Mouse (Mus musculus): ENCODE results near the gene Plac9a. TPM values are rescaled to one million over a fixed set of nuclear protein-coding genes. Genes with fewer than 3 reads are reported as not detected.
"Not testable (repeated sequence)": the region's sequence is repeated elsewhere in the genome, so short reads cannot be mapped to it uniquely, and the experiment has no call there.

Plac9a gene
- 0.24 TPM in 1 of 2 replicates, not detected in the other for polyA plus RNA-seq (2016; fragmentation: Nextera tagmentation; extraction: Ambion mirVana)

DNA sequence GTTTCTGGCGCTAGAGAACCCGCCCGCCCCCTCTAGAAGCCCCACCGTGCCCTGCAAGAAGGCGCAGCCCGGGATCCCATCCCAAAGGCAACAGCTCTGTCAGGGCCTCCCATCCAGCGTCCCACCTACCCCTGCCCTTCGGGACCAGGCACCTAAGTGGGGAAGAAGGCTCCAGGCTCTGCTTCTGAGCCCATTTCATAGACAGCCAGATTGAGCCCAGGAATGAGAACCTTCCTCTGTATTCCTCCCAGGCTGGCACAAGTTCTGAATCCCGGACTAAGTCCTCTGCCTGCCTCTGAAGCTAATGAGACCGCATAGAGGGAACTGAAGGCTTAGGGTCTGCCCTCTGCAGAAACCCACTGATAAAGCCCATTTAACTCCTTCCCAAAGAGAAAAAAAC is at the start of gene Plac9a:
Gene Plac9a, minus strand, starts transcription at position 101 of the 400 bp plus-strand sequence.
- not testable (repeated sequence) for H3K9ac ChIP-seq; H3K27ac ChIP-seq; H3K9me3 ChIP-seq; H3K4me1 ChIP-seq; H3K27me3 ChIP-seq; H3K36me3 ChIP-seq; H3K4me2 ChIP-seq (replicated peaks); ATAC-seq (ENCODE audit: insufficient number of reproducible peaks, insufficient read depth, low FRiP score, low TSS enrichment); H3K4me3 ChIP-seq
- WGBS: no CpG with 5 or more reads among the region's 10 CpGs

GRCm38 (mm10) chr14:25938004-25938403 is 35.1 kb upstream of the Plac9a start, which contains the start of gene Cphx1:
Gene Cphx1, plus strand, starts transcription at chr14:25938304.
- H3K9me3 ChIP-seq; H3K27me3 ChIP-seq; ATAC-seq (ENCODE audit: insufficient number of reproducible peaks, insufficient read depth, low FRiP score, low TSS enrichment); H3K27ac ChIP-seq; H3K4me1 ChIP-seq; H3K36me3 ChIP-seq; H3K4me3 ChIP-seq; H3K9ac ChIP-seq; H3K4me2 ChIP-seq (replicated peaks): not testable (repeated sequence)
- no CpG with 5 or more reads among the region's 8 CpGs for WGBS

DNA sequence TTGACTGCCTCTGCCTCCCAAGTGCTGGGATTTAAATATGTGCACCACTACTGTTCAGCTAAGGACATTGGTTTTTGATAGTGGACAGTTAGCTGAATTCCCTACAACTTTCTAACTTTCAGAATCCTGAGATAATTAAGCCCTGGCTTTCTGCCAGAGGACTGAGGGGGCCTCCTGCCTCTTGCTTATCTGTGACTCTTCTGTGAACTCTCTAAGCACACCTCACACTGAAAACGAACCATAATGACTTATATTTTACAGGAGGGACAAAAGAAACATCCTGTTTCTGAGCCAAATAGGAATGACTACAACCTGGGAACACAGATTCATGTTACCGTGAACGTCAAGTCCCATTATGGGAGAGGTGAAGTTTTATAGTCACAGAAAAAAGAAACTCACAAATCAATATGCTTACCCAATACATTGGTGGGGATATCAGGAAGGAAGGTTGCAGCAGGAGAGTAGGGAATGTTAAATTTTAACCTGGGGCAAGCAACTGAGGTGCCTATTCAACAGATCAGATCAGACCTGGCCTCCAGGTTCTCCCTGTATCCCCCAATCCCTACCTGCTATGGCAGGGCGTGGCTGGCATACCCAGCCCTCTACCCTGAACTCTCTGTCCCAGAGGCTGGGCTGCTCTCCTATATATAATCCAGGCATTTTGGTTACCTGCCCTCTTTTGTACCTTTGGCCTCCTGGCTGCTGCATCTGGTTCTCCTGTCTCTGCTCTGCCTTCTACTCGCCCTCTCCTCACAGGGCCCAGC is 34.1 kb upstream of the Plac9a start:
- WGBS: no CpG with 5 or more reads among the region's 5 CpGs
- not testable (repeated sequence) for ATAC-seq (ENCODE audit: insufficient number of reproducible peaks, insufficient read depth, low FRiP score, low TSS enrichment)

GRCm38 (mm10) chr14:25927562-25927881 is 24.6 kb upstream of the Plac9a start, which contains the start of gene Tmem254a:
Gene Tmem254a, minus strand, starts transcription at chr14:25927672.
- not testable (repeated sequence) for ATAC-seq (ENCODE audit: insufficient number of reproducible peaks, insufficient read depth, low FRiP score, low TSS enrichment); H3K9ac ChIP-seq; H3K36me3 ChIP-seq; H3K4me1 ChIP-seq; H3K27me3 ChIP-seq; H3K4me2 ChIP-seq (replicated peaks); H3K4me3 ChIP-seq; H3K9me3 ChIP-seq; H3K27ac ChIP-seq
- no CpG with 5 or more reads among the region's 10 CpGs for WGBS

More for the DNA sequence above, 34.1 kb upstream of the Plac9a start:
- H3K9ac ChIP-seq; H3K36me3 ChIP-seq; H3K4me3 ChIP-seq; H3K27me3 ChIP-seq; H3K27ac ChIP-seq; H3K9me3 ChIP-seq; H3K4me2 ChIP-seq (replicated peaks); H3K4me1 ChIP-seq: not testable (repeated sequence)

GRCm38 (mm10) chr14:25926814-25927561 is 24.1 kb upstream of the Plac9a start:
- H3K4me3 ChIP-seq; H3K4me2 ChIP-seq (replicated peaks); H3K4me1 ChIP-seq; H3K36me3 ChIP-seq; H3K9me3 ChIP-seq; ATAC-seq (ENCODE audit: insufficient number of reproducible peaks, insufficient read depth, low FRiP score, low TSS enrichment); H3K9ac ChIP-seq; H3K27me3 ChIP-seq; H3K27ac ChIP-seq: not testable (repeated sequence)
- no CpG with 5 or more reads among the region's 44 CpGs for WGBS

- no CpG with 5 or more reads among the region's 5 CpGs for WGBS
- not testable (repeated sequence) for H3K4me3 ChIP-seq; H3K9me3 ChIP-seq; H3K4me1 ChIP-seq; H3K9ac ChIP-seq; H3K36me3 ChIP-seq; H3K27me3 ChIP-seq; H3K27ac ChIP-seq; H3K4me2 ChIP-seq (replicated peaks); ATAC-seq (ENCODE audit: insufficient number of reproducible peaks, insufficient read depth, low FRiP score, low TSS enrichment)
These were observed 15.7 kb upstream of the Plac9a start for GRCm38 (mm10) chr14:25918427-25919170.

DNA sequence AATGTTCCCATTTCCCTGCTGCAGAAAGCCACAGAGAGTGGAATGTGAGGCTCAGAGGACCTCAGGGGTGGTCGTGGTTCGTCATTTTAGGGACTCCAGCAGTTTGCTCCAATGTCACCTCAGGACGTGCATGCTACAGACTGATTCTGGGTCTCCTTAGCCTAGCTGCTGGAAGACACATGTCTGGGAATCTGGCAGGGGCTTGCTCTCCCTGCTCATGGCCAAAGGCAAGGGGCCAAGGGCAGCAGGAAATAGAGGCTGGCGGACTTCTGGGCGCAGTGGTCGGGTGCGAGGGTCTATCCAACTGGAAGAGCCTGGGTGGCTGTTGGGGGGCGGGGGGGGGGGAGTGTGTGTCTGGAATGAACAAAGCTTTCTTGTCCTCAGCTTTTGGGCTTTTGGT is 6.1 kb upstream of the Plac9a start:
- WGBS: no CpG with 5 or more reads among the region's 8 CpGs
- H3K27me3 ChIP-seq; H3K9ac ChIP-seq; ATAC-seq (ENCODE audit: insufficient number of reproducible peaks, insufficient read depth, low FRiP score, low TSS enrichment); H3K36me3 ChIP-seq; H3K4me2 ChIP-seq (replicated peaks); H3K27ac ChIP-seq; H3K4me1 ChIP-seq; H3K4me3 ChIP-seq; H3K9me3 ChIP-seq: not testable (repeated sequence)

GRCm38 (mm10) chr14:25907272-25907671 is 4.4 kb upstream of the Plac9a start:
- H3K9ac ChIP-seq; H3K9me3 ChIP-seq; H3K36me3 ChIP-seq; H3K4me2 ChIP-seq (replicated peaks); H3K27ac ChIP-seq; H3K4me1 ChIP-seq; ATAC-seq (ENCODE audit: insufficient number of reproducible peaks, insufficient read depth, low FRiP score, low TSS enrichment); H3K4me3 ChIP-seq; H3K27me3 ChIP-seq: not testable (repeated sequence)
- no CpG with 5 or more reads among the region's 9 CpGs for WGBS

DNA sequence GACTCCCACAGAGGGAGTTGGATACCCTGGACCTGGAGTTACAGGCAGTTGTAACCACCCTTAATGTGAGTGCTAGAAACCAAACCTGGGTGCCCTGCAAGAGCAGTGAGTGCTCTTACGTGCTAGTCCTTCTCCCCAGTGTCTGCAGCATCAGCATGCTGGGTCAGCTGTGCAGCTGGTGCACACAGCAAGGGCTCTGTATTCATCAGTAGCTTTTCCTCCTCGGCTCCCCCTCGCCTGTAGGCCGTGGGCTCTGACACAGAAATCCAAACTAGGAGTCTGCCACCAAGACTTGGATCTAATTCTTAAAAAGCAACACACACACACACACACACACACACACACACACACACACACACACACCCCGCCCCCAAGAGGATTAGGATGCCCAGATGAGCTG is 2.3 kb upstream of the Plac9a start:
- ATAC-seq (ENCODE audit: insufficient number of reproducible peaks, insufficient read depth, low FRiP score, low TSS enrichment); H3K36me3 ChIP-seq; H3K4me3 ChIP-seq; H3K27ac ChIP-seq; H3K27me3 ChIP-seq; H3K4me1 ChIP-seq; H3K9ac ChIP-seq; H3K4me2 ChIP-seq (replicated peaks); H3K9me3 ChIP-seq: not testable (repeated sequence)
- 40% methylated on average over 1 of the region's 5 CpGs for WGBS

- not testable (repeated sequence) for H3K27ac ChIP-seq; H3K9ac ChIP-seq; H3K4me3 ChIP-seq; H3K4me2 ChIP-seq (replicated peaks); ATAC-seq (ENCODE audit: insufficient number of reproducible peaks, insufficient read depth, low FRiP score, low TSS enrichment); H3K27me3 ChIP-seq; H3K4me1 ChIP-seq; H3K36me3 ChIP-seq; H3K9me3 ChIP-seq
- no CpG with 5 or more reads among the region's 7 CpGs for WGBS
These were observed 7.2 kb downstream of the Plac9a start for GRCm38 (mm10) chr14:25895686-25896085.

- not testable (repeated sequence) for H3K9ac ChIP-seq; H3K4me2 ChIP-seq (replicated peaks); H3K9me3 ChIP-seq; H3K27ac ChIP-seq; H3K4me1 ChIP-seq; ATAC-seq (ENCODE audit: insufficient number of reproducible peaks, insufficient read depth, low FRiP score, low TSS enrichment); H3K27me3 ChIP-seq; H3K4me3 ChIP-seq; H3K36me3 ChIP-seq
- no CpG with 5 or more reads among the region's 3 CpGs for WGBS
These were observed 8.3 kb downstream of the Plac9a start for GRCm38 (mm10) chr14:25894566-25894965.

DNA sequence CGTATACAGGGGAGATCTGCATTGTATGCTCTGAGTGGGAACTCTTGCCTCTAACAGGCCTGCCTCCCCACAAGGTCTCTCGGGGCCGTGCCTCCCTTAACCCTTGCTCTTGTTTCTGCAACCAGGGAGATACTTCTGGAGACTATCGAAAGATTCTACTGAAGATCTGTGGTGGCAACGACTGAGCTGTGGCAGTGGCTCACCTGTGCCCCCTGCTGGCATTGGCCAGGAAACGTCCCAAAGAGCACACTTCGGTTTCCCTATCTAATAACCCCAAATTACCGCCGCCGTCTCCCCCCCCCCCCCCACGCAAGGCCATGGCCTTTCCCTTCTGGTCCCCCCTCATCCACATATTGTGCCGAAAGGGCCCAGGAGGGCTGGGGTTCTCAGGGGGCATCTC is 17.0 kb downstream of the Plac9a start:
- not testable (repeated sequence) for H3K9ac ChIP-seq; ATAC-seq (ENCODE audit: insufficient number of reproducible peaks, insufficient read depth, low FRiP score, low TSS enrichment); H3K4me2 ChIP-seq (replicated peaks); H3K27ac ChIP-seq; H3K4me1 ChIP-seq; H3K27me3 ChIP-seq; H3K36me3 ChIP-seq; H3K9me3 ChIP-seq; H3K4me3 ChIP-seq
- WGBS: no CpG with 5 or more reads among the region's 12 CpGs

Data from embryonic facial prominence, embryonic 12.5 days (tissue).